Mouse (Mus musculus) liver, adult 2 months (tissue): Measurements from ENCODE around the gene Adgrg2. TPM values are rescaled to one million over a fixed set of nuclear protein-coding genes. Genes with fewer than 3 reads are reported as not detected.
A peak's percentile ranks its signal among the peaks of the same experiment; 100 is the strongest.

ENCODE experiments used
- DNase-seq: peaks from one replicate; pipeline ENCODE4 v3.0.0-alpha.2; 2011; ENCODE audit warnings: low read depth, low spot score; ENCODE audit errors: extremely low read depth
- H3K27ac ChIP-seq: fragments of 200-500 bp; replicated peaks from 2 replicates; pipeline ENCODE4 v1.5.1; 2012; ENCODE audit warnings: low read depth, mild to moderate bottlenecking, control low read depth, inconsistent platforms, low read length; ENCODE audit not compliant: insufficient read depth
- H3K27me3 ChIP-seq: fragments of 200-500 bp; 2 replicates; pipeline ENCODE4 v1.6.1; 2012; ENCODE audit warnings: mild to moderate bottlenecking, moderate library complexity, low read length, inconsistent platforms; ENCODE audit not compliant: control insufficient read depth, insufficient read depth
- H3K36me3 ChIP-seq: fragments of 200-500 bp; 2 replicates; pipeline ENCODE4 v1.6.1; 2012; ENCODE audit warnings: low read length, inconsistent platforms; ENCODE audit not compliant: control insufficient read depth, insufficient read depth
- H3K4me1 ChIP-seq: fragments of 200-500 bp; 2 replicates; pipeline ENCODE4 v1.6.1; 2011; ENCODE audit warnings: low read length; ENCODE audit not compliant: control insufficient read depth, insufficient read depth
- H3K4me3 ChIP-seq: fragments of 200-500 bp; 2 replicates; pipeline ENCODE4 v1.5.1; 2011; ENCODE audit warnings: low read depth, mild to moderate bottlenecking, control low read depth, low read length, moderate library complexity; ENCODE audit not compliant: insufficient read depth
- H3K79me2 ChIP-seq: fragments of 200-500 bp; 2 replicates; pipeline ENCODE4 v1.6.1; 2012; ENCODE audit warnings: inconsistent platforms, mild to moderate bottlenecking, low read length, moderate library complexity; ENCODE audit not compliant: control insufficient read depth, insufficient read depth
- H3K9ac ChIP-seq: fragments of 200-500 bp; 2 replicates; pipeline ENCODE4 v1.6.1; 2012; ENCODE audit warnings: low read depth, mild to moderate bottlenecking, control low read depth, inconsistent platforms, low read length
- CTCF ChIP-seq: fragments of 200-500 bp; IDR thresholded peaks from 2 replicates; pipeline ENCODE4 v1.5.1; 2011; ENCODE audit warnings: low read depth, low read length, control low read depth
- POLR2A ChIP-seq: fragments of 200-500 bp; IDR thresholded peaks from 2 replicates; pipeline ENCODE4 v1.6.1; 2011; ENCODE audit warnings: low read length, control low read depth; ENCODE audit not compliant: insufficient read depth; ENCODE audit errors: extremely low read depth
- WGBS: fragments of 180-500 bp; shearing (Covaris S2); methylation state at CpG from one replicate; pipeline ENCODE4 v1.1.7; 2018; 5-methylcytosine and 5-hydroxymethylcytosine counted together
- polyA plus RNA-seq: library from polyadenylated mRNA; depleted of rRNA; stranded (reverse); fragments of >200 nt; gene quantifications from 2 replicates; pipeline ENCODE4 v1.2.3, GENCODE M21; 2012; rRNA removed
- total RNA-seq: library from RNA; depleted of rRNA; stranded (reverse); fragments of >200 nt; gene quantifications from 2 replicates; pipeline ENCODE4 v1.2.3, GENCODE M21; 2014; rRNA removed

Gene Adgrg2
- total and polyA plus RNA-seq, 2 experiments: 0.09 to 0.55 TPM

DNA sequence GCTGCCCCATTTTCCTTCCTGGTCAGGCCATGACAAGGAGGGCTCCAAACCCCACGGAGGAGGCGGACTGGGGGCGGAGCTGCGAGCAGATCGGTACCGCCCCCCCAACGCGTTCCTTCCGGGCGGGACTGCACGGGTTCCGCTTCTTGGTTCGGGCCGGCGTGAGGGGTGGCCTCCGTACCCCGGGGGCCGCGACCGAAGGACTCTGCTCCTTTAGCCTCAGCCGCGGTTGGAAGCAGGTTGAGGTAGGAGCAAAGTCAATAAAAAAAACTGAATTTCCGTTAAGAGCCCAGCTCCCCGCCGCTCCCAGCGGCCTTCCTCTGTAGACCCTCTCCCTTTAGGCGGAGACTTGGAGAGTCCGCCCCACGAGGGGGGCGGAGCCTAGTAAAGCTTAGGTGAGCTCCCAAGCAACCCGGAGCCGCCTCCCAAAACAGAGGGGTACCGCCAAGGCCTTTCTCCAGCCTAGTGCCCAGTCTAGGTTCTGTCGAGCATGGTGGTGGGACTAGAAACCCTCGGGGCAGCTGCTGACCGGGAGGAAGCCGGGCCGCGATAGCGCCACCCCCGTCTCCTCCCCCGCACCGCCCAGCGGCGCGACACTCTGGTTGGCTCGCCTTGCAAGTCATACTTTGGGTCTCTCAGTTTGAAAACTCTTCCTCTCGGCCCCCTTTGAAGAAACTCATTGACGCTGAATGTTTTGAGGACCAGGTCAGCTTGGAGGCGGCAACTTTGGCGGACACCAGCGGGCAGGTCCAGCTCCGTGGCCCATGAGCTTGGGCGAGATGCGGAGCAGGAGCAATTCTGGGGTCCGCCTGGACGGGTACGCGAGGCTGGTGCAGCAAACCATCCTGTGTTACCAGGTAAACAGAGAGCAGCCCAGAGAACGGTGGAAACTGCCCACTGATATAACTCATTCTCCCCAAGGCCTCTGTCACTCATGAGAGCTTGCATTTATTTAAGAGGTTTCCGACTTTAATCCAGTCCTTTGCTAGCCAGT lies 111.9 kb downstream of the Adgrg2 start, which contains the start of gene Phka2:
Gene Phka2, plus strand, starts transcription at position 119 of the 994 bp plus-strand sequence.
- peak within 1 kb of the TSS; percentile 57 for H3K9ac ChIP-seq
- peak within 1 kb of the TSS; percentile 79 for H3K27ac ChIP-seq
- H3K4me1 ChIP-seq: peaks cover 3% of the 10 kb centered on the region; the same call in 1 of the 2 replicates
- under 1% methylated on average over 57 of the region's 61 CpGs for WGBS
- H3K4me3 ChIP-seq: peak within 1 kb of the TSS; percentile 92
- no peaks in the 10 kb centered on the region for H3K27me3 ChIP-seq
- no peaks in the 10 kb centered on the region for H3K36me3 ChIP-seq
- H3K79me2 ChIP-seq: 0 out of 2 replicates have a peak, but pooled peaks cover 3% of the 10 kb centered on the region
- TF ChIP-seq CTCF: no peak
- no peak for TF ChIP-seq POLR2A
- DNase-seq: peak; percentile 63

DNA sequence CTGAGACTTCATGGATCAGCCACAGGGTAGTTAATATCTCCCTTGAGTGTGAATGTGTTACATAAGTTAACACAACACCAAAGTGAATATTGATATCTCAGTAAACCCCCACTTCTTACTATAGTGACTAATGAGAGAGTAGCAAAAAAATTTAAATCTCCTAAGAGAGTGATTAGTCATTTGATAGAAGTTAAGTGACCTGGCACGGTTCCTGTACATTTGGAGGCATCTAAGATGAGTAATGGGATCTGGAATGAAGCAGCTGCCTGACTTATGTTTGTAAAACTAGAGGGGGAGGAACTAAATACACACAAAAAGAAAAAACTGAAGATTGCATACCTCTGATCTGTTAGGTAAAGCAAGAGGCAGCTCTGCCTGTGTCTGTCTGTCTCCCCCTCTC lies 118.6 kb downstream of the Adgrg2 start:
- Histone ChIP-seq H3K79me2 (no peaks in the 10 kb centered on the region), H3K9ac (no peak overlapping the region), H3K4me1 (peaks cover 3% of the 10 kb centered on the region; the same call in 1 of the 2 replicates), H3K4me3 (no peak overlapping the region), H3K27ac (no peak overlapping the region), H3K36me3 (no peaks in the 10 kb centered on the region), H3K27me3 (no peaks in the 10 kb centered on the region)
- DNase-seq: no peak
- no peak for TF ChIP-seq POLR2A
- no peak for TF ChIP-seq CTCF
- 43% methylated on average over 1 of the region's 1 CpGs for WGBS

DNA sequence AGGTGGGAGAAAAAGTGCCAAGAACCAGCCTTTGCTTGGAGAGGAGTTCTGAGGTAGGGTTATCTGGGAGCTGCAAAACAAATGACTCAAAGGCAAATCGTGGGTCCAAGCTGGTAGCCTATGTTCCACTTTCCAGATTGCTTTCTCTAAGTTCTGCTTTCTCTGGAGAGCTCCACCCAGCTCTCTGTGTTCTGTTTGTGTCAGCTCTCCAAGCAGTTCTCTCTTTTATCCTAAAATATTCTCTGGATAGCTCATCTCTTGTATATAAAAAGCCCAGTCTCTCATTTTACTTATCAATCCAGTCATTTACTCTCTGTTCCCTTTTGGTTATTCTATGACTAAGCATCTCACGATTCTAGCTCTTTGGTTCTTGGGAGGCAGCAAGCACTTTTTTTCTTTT lies 119.7 kb downstream of the Adgrg2 start:
- WGBS: 14% methylated on average over 2 of the region's 2 CpGs
- H3K9ac ChIP-seq: no peak overlapping the region
- peaks cover 3% of the 10 kb centered on the region; the same call in 1 of the 2 replicates for H3K4me1 ChIP-seq
- H3K4me3 ChIP-seq: no peak overlapping the region
- no peak overlapping the region for H3K27ac ChIP-seq
- no peaks in the 10 kb centered on the region for H3K36me3 ChIP-seq
- no peaks in the 10 kb centered on the region for H3K27me3 ChIP-seq
- H3K79me2 ChIP-seq: no peaks in the 10 kb centered on the region
- TF ChIP-seq POLR2A (no peak), CTCF (no peak)
- peak; percentile 18 for DNase-seq

DNA sequence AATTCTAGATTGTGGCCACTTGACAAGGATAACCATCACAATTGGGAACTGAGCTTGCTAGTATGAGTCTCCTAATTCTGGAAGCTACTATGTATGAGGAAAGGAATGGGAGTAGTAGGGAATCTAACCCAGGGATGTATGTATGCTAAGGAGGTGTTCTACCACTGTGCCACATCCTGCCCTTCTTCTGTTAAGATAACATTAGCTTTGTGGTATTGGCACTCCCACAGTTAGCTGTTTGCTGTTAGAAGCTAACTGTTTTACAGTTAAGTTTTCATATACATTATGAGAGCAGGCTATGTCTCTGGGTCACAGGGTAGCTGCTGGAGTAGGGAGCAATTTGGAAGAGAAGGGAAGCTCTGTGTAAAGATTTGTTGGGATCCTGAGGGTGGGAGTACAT lies 125.5 kb downstream of the Adgrg2 start:
- Histone ChIP-seq H3K27me3 (no peaks in the 10 kb centered on the region), H3K4me3 (no peak overlapping the region), H3K9ac (no peak overlapping the region), H3K4me1 (no peaks in the 10 kb centered on the region), H3K27ac (no peak overlapping the region), H3K79me2 (no peaks in the 10 kb centered on the region), H3K36me3 (no peaks in the 10 kb centered on the region)
- DNase-seq: no peak
- TF ChIP-seq POLR2A: no peak
- TF ChIP-seq CTCF: no peak

DNA sequence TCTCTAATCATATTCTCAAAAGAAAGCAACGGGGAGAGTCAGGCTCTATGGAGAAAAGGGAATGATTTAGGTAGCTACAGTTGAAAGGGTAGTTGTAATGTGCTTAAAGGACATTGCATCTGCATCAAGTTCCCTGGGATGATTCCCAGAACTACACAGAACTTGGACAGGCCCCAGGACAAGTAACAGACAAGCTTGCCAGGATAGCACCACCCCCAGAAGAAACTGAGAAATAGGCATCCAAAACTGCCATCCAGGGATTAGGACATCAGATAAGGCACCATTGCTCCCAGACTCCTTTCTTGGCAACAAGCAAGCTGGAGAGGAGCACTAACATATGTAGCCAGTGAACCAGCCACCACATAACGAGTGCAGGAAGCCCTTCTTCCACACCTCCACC lies 152.3 kb downstream of the Adgrg2 start:
- Histone ChIP-seq H3K4me3 (no peak overlapping the region), H3K27me3 (no peaks in the 10 kb centered on the region), H3K27ac (no peak overlapping the region), H3K79me2 (no peaks in the 10 kb centered on the region), H3K36me3 (peaks cover 4% of the 10 kb centered on the region; the same call in 1 of the 2 replicates), H3K4me1 (peaks cover 3% of the 10 kb centered on the region; the same call in 1 of the 2 replicates), H3K9ac (no peak overlapping the region)
- TF ChIP-seq CTCF (no peak), POLR2A (no peak)
- peak; percentile 2 for DNase-seq
- WGBS: 90% methylated on average over 2 of the region's 2 CpGs

Other genes with a start within 250 kb of the Adgrg2 start
- 24.3 and 28.6 TPM in 2 replicates for gene Phka2, start 111.5 kb downstream of the Adgrg2 start, total RNA-seq
- 11.4 and 15.2 TPM in 2 replicates for gene Phka2, start 111.5 kb downstream of the Adgrg2 start, polyA plus RNA-seq